Mouse (Mus musculus): Measurements from ENCODE around the gene 1700001C19Rik.

The 1700001C19Rik gene

DNA sequence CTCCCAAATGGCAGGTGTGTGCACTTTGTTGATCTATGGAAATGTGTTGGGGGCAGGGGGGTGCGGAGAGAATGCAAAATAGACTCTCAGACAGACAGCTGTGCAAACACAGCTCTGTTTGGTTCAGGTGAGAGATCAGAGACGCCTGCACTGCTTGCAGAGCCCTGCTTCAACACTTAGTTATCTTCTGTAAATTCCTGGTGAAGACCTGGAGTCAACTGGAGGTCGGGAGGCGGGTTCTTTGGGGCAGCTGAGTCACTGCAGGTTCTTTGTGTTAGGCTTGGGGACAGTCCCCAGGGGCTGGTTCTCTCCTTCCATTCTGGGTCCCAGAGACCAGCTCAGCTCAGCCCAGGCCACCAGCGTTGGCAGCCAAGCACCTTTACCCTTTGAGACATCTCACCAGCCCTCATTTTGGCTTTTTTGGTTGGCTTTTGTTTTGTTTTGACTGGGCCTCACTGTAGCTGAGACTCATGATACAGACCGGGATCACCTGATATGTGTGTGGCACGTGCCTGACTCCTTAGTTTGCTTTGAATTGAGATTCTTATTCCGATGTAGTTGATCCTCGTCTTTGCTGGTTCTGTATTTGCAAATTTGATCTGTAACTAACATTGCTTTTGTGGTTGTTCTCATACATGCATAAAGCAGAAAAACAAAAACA lies 25.7 kb upstream of the 1700001C19Rik start:
- no peak for DNase-seq (ENCODE audit: inconsistent age in 2 of 2, low spot score in 1 of 2)

DNA sequence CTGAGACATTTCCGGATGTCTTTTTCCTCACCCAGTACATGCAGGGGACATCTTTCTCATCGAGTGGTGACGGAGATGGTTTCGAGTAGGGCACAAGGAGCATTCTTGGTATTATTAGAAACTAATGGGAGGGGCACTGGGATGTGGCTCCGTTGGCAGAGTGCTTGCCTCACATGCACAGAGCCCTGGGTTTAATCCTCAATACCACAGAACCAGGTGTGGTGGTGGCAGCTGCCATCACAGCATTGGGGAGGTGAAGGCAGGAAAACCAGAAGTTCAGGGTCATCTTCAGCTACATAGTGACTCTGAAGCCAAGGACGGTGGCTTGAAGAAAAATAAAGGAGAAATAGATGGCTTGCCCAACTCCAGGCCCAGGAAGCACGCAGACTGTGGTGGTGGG lies 25.0 kb upstream of the 1700001C19Rik start:
- no peak for DNase-seq (ENCODE audit: inconsistent age in 2 of 2, low spot score in 1 of 2)

DNA sequence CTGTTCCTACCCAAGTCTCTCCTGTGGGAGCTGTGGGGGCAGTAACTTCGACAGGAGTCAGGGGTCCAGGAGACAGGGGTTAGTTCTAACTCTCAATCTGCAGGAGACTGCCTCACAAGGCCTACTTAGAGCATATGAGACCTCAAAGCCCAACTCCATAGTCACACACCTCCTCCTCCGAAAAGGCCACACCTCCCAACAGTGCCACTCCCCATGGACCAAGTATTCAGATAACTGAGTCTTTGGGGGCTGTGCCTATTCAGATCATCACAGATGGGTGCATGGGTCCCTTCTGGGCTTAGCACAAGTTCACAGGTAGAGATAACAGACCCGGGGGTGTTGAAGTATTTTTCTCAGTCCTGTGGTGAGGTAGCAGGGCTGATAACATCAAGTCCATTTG lies 24.5 kb upstream of the 1700001C19Rik start:
- no peak for DNase-seq (ENCODE audit: inconsistent age in 2 of 2, low spot score in 1 of 2)

DNA sequence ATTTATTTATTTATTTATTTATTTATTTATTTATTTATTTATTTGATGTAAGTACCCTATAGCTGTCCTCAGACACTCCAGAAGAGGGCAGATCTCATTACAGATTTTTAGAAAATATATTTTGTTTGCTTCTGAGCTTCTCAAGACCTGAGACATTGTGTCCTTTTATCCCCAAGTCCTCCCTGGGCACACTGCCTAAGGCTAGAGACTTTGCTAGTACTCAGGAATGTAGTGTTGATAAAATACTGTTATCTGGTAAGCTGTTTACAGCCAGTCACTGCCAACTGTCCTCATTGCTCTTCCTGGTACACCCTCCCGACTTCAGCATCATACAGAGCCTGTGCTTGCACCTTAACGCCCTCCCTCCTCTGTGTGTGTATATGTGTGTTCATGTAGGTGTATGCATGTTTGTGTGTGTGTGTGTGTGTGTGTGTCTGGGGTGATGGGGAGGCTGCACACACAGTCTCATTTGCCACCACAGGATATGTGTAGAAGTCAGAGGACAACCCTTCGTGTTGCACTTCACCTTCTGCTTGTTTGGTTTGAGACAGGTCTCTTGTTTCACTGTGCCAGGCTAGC lies 22.3 kb upstream of the 1700001C19Rik start:
- no peak for DNase-seq (ENCODE audit: inconsistent age in 2 of 2, low spot score in 1 of 2)

DNA sequence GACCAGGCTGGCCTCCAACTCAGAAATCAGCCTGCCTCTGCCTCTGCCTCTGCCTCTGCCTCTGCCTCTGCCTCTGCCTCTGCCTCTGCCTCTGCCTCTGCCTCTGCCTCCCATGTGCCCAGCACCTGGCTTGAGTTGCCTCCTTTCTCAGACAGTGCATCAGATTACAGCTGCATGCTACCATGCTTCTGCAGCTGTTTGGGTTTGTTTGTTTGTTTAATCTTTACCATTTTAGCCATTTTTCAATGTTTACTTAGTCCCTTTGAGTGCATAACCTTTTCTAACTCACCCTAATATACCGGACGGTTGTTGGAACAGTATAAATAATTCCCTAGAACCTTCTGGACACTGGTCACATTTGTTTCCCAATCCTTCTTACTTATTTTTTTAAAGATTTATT lies 21.8 kb upstream of the 1700001C19Rik start:
- no peak for DNase-seq (ENCODE audit: inconsistent age in 2 of 2, low spot score in 1 of 2)

DNA sequence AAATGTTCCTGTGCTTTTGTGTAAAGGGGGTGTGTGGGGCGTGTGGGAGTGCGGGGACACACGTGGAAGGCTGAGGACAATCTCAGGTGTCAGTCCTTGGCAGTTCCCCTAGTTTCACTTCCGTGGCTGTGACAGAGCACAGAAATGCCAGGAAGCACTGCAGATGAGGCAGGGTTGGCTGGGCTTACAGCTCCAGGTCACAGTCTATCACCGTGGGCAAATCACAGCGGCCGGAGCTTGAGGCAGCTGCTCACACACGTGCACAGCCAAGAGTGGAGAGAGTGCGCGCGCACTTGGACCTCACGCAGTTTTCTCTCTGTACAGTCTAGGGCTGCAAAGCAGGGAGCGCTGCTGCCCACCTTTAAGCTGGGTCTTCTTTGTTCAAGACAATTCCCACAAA lies 21.1 kb upstream of the 1700001C19Rik start:
- DNase-seq (ENCODE audit: inconsistent age in 2 of 2, low spot score in 1 of 2), result no peak

DNA sequence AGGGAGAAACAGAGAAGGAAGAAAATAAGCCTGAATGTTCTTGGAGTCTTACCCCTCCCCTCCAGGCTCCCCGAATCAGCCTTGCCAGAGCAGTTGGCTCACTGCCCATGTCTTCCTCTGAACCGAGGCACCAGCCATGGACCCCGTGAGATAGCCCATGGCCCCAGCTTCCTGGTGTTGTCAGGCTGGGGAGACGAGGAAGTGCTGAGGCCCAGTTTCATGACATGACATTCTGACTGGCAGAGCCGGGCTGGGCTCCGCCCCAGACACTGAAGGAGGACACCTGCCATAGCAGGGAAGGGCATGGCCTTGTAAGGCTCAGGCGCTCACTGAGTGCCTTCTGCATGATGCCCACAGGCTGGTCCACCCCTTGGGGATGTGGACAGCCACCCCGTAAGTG lies 17.5 kb upstream of the 1700001C19Rik start:
- DNase-seq (ENCODE audit: inconsistent age in 2 of 2, low spot score in 1 of 2), result no peak

DNA sequence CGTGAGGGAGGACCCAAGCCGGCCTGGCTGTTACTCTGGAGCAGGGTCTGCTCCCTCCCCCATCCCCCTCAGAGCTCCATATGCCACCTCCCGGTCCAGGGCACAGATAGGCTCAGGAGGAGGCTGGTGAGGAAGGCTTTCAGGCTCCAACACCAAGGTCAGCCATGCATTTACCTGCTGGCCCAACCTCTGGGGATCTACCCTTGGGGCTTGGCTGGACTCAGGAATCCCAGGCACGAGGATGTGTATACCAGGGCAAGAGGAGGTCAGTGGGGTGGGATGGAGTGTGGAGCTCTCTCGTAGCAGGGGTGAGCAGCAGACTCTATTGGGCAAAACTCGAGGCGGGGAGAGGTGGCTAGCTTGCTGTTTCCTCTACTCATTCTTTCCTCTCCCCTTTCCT lies 15.7 kb upstream of the 1700001C19Rik start:
- DNase-seq (ENCODE audit: inconsistent age in 2 of 2, low spot score in 1 of 2), result no peak

DNA sequence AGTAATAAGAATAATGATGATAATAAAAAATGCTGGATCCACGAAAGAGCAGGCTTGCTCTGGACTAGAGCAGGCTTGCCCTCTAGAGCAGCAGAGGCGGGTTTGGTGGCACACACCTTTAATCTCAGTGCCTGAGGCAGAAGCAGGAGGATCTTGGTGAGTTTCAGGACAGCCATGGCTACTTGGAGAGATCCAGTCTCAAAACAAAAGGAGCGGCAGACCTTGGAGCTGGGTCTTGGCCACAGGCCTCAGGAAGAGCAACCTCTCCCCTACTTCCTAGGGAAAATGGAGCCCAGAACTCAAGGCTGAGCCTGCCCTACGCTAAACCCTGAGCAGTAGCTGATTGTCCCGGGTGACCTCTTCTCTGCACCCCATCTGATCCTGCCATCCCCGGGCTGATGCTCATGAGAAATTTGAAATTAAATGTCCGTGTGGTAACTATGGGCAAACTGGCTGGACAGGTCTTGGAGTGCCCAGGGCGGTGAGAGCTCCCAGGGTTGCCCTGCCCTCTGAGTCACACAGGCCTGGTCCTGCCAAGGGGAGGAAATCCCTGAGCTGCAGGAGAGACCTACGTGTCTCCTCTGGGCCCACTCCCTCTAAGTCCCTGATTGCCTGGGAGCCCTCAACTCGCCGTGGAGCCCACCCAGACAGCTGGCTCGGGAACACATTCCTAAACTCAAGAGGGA lies 13.8 kb upstream of the 1700001C19Rik start:
- DNase-seq (ENCODE audit: inconsistent age in 2 of 2, low spot score in 1 of 2), result peak; percentile 21 to 68

DNA sequence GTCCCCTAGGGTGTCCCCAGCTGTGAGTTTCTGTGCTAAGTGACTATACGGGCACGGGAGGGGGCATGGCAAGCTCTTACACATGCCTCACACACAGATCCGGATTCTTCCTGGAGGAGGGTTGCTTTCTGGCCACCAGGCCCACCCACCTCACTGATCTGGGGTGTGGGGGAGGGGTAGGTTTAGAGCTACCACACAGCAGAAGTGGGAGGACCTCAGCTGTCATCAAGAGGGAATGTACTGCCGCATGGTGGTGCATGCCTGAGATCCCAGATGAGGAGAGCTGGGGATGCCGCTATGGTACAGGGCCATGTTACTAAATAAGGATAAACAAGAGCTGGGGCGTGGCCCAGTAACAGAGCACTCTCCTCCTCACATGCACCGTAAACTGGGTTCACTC lies 13.1 kb upstream of the 1700001C19Rik start:
- DNase-seq (ENCODE audit: inconsistent age in 2 of 2, low spot score in 1 of 2), result no peak

DNA sequence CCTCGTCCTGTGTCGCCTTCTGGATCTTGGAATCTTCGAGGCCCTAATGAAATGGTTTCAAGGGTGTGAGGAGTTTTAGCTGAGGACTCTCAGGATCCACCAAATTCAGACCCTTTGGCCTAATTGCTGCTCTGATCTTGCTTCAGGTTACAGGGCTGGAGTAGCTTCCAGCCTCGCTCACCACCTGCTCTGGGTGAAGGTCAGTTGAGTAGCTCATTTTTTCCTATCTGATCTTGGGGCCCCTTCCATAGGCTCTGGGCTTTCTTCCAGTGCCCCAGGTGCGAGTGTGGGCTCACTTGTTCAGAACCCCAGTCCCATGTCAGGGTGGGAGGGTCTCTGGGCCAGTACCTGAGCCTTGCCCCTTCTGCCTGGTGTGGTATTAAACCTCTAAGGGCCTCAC lies 12.3 kb upstream of the 1700001C19Rik start:
- DNase-seq (ENCODE audit: inconsistent age in 2 of 2, low spot score in 1 of 2), result no peak

DNA sequence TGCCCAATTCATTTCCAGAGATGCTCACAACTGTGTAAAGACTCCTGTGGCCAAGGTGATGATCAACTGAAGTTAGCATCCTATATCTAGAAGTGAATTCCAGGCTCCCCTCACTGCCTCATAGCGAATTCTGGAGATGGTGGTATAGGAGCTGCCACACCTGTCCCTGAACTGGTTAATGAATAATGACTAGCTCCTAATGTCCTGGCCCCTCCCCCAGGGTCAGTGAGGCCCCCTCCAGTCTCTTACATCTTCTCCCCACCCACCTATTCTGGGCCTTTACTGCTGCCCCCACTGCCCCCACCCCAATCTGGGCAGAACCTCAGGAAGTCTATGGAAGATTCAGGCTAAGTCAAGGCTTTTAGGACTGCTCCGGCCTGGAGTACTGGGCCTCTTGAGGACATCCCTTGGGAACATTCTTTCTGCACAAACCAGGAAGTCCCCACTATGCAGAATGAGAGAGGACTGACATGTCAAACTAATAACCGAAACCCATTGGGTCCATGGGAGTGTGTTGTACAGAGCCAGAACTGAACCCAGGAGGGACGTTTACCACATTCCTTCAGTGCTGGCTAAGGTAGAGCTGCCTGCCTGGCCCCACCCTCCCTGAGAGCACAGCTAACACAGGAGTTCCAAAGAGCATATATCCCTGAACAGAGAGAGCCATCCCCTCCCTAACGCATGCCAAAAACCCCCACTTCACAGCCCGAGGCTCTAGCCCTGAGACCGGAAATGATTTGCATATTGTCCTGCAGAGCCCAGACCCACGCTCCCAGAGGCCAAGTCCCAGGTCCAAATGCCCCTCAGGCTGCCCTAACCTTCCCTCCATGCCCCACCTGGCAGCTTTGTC lies 11.6 kb upstream of the 1700001C19Rik start:
- DNase-seq (ENCODE audit: inconsistent age in 2 of 2, low spot score in 1 of 2), result no peak

DNA sequence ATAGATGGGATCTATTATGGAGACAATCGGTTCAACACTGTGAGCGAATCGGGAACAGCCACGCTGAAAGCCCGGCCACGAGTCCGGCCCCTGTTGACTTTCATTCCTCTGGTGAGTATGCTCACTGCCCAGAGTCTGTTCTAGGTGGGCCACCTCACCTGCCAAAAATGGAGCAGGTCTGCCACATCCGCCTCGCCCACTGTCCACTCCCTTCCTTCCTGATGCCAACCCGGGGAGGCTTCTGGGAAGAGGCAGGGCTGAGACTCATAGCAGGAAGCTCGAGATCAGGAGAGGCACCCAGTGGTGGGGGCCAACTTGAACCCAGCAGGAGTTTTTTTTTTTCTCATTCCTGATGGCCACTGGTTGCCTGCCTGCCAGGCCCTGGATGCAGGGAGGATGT lies 9.4 kb upstream of the 1700001C19Rik start:
- no peak for DNase-seq (ENCODE audit: inconsistent age in 2 of 2, low spot score in 1 of 2)

DNA sequence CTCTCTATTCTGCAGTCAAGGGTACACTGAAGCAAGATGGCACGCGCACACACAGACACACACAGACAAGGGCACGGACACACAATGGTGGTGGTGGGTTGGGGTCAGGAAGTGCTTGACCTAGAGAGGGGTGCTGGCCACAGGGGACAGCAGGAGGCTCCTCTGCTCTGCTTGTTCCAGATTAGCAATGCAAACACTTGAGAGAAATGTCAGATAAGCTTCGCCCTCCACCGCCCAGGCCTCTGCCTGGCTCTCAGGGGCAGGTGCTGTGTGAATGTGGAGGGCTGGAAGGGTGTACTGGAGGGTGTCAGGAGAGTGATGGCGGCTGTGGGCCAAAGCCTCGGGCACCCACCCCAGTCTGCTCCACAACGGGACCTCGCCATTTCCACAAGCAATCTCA lies 8.8 kb upstream of the 1700001C19Rik start:
- DNase-seq (ENCODE audit: inconsistent age in 2 of 2, low spot score in 1 of 2), result no peak

DNA sequence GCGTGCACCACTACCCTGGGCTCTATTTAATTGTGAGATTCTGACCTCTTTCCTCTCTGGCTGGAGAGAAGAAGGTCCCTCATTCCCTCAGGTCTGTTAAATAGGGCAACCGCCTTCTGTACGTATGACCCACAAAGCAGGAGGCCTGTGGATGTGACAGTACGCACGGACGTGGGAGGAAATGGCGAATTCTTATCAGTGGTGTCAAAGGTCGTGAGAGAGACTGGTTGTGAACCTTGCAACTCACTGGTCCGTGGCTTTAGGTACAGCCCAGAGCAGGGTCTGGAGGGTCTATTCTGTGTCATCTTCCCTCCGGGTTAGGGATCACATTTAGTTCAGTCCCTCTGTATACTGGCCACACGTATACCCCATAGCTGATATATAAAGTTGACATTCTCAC lies 8.3 kb upstream of the 1700001C19Rik start:
- no peak for DNase-seq (ENCODE audit: inconsistent age in 2 of 2, low spot score in 1 of 2)

DNA sequence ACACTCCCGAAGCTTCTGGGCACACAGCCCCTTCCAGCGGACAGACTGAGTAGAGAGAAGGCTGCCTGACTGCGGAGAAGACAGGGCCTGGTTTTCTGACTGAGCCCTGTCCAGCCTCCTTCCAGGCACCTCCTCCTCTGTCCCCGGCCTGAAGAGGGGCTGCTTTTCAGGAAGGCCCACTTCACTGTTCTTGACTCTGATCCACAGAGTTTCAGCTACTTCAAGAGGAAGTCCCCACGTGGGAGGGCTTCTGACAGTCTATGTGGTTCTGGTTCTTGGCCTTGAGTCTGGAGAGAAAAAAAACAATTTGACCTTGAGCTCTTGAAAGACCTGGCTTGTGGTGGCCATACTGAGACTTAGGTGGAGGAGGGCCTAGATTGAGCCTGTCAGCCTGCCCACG lies 6.9 kb upstream of the 1700001C19Rik start:
- DNase-seq (ENCODE audit: inconsistent age in 2 of 2, low spot score in 1 of 2), result no peak

DNA sequence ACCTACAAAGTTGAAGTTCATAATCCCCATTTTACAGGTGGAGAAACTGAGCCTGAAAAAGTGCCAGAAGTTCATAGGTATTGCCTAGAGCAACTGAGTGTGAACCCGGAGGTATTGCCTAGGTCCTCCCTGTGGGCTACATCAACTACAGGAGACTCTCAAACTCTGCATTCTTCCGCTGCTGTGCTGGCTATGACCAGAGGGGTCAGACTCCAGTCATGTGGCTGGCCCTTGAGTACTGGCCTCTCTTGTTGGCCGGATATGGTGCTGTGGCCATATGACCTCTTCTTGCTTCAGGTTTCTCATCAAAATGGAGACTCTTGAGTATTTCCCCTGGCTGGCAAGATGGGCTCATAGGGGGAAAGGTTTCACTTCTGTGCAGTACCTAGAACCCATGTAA lies 5.1 kb upstream of the 1700001C19Rik start:
- DNase-seq (ENCODE audit: inconsistent age in 2 of 2, low spot score in 1 of 2), result no peak

DNA sequence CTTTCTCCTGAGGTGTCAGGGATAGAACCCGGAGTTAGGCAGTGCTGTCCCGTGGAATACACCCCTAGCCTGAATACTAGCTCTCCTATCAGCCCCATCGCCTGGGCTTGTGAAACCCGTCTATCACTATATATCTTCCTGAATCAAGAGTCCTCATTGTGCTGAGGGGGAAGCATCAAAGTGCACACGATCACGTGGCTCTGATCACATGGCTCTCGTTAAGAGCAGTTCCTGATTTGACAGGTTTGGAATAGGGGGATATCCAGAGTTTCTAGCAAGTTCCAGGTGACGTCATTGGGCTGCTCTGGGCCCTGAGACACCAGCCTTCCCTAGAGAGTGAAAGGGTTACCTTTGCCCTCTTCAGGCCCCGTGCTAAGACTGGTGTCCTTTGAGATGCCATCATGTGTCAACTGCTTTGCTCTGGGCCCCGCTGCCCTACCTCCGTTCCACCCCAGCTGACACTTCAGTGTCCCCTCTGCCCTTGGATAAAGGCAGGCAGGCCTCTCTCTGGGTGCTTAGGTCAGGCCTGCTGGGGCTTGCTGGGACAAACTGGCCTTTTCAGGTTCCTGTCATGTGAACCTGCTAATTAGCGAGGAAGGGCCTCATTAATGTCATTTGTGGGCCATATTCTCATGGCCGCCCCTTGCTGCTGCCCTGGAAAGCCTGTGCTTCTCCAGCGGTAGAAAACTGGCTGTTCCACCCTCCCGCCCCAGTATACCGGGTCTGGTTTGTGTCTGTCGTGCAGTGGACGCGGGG lies 4.3 kb upstream of the 1700001C19Rik start:
- DNase-seq (ENCODE audit: inconsistent age in 2 of 2, low spot score in 1 of 2), result no peak

DNA sequence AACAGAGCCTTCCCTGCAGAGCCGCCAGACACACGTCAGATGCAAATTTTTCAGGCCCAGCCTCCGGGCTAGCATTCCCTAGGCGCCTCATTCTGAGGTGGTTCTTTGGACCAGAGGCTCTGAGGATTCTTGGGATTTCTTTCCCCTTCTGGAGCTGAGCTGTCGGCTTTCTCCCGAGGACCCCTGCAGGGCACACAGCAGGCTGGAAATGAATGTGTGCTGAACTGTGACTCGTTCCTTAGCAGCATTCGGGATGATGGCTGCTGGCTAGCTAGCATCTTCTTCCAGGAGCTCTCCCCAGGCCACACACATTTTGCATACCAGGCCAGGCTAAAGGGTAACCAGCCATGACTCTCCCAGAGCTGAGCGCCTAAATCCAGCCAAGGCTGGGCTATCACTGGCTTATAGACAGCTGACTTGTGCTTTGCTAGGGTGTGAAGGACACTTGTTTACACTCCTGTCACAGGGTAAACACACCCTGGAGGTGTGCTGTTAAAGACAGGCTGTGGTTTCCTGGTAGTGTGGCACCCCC lies 3.2 kb upstream of the 1700001C19Rik start:
- DNase-seq (ENCODE audit: inconsistent age in 2 of 2, low spot score in 1 of 2), result no peak

DNA sequence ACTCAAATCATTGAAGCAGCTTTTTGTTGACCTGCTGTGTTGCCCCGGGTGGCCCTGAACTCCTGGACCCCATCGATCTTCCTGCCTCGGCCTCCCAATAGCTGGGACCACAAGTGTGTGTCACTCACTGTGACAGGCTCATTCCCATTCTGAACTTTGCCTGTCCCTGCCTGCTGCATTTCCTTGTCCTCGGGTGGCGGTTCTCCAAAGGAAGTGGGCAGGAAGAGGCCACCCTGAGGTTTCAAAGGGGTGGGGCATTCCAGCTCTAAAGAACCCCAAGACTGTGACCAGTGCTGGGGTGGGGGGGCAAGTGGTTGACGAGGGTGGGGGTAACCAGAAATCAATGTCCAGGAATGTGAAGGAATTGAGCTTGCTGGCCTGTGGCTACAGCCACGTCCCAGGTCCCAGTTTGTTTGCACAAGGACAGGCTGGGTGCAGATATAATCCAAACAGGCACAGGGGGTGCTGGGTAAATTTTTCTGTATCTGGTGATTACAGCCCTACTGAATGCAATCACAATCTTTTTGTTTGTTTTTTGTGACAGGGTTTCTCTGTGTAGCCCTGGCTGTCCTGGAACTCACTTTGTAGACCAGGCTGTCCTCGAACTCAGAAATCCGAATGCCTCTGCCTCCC lies 2.3 kb upstream of the 1700001C19Rik start:
- no peak for DNase-seq (ENCODE audit: inconsistent age in 2 of 2, low spot score in 1 of 2)
